Mouse (Mus musculus): ENCODE measurements around the gene Acy3. TPM values are rescaled to one million over a fixed set of nuclear protein-coding genes. Genes with fewer than 3 reads are reported as not detected.
"Not testable (repeated sequence)": the region's sequence is repeated elsewhere in the genome, so short reads cannot be mapped to it uniquely, and the experiment has no call there.

Acy3 gene
- polyA plus RNA-seq, 1 experiment from 2014 or later: 3.2 TPM

GRCm38 (mm10) chr19:3957296-3958036, 28.9 kb upstream of the Acy3 start:
- H3K9ac ChIP-seq; H3K27ac ChIP-seq; H3K4me3 ChIP-seq; H3K36me3 ChIP-seq; H3K4me2 ChIP-seq (replicated peaks); ATAC-seq (ENCODE audit: low FRiP score, low read depth); H3K27me3 ChIP-seq (replicated peaks); H3K9me3 ChIP-seq; H3K4me1 ChIP-seq: not testable (repeated sequence)
- 81% methylated on average over 5 of the region's 5 CpGs for WGBS

GRCm38 (mm10) chr19:3958470-3958869, 27.9 kb upstream of the Acy3 start, which contains the start of gene Aldh3b3:
Aldh3b3 (plus strand) TSS chr19:3958645.
- Histone ChIP-seq H3K27me3 (replicated peaks) (no peaks in the 10 kb centered on the region), H3K9me3 (no peaks in the 10 kb centered on the region), H3K36me3 (no peaks in the 10 kb centered on the region), H3K4me3 (no peak within 1 kb of the TSS), H3K4me1 (no peaks in the 10 kb centered on the region), H3K9ac (no peak within 1 kb of the TSS), H3K4me2 (replicated peaks) (no peak within 1 kb of the TSS), H3K27ac (no peak within 1 kb of the TSS)
- no peak for ATAC-seq (ENCODE audit: low FRiP score, low read depth)
- WGBS: 79% methylated on average over 4 of the region's 4 CpGs

GRCm38 (mm10) chr19:3959030-3959429, 27.3 kb upstream of the Acy3 start:
- Histone ChIP-seq H3K36me3 (no peaks in the 10 kb centered on the region), H3K4me3 (no peak overlapping the region), H3K9me3 (no peaks in the 10 kb centered on the region), H3K4me1 (no peaks in the 10 kb centered on the region), H3K27me3 (replicated peaks) (no peaks in the 10 kb centered on the region), H3K9ac (no peak overlapping the region), H3K4me2 (replicated peaks) (no peak overlapping the region), H3K27ac (no peak overlapping the region)
- ATAC-seq (ENCODE audit: low FRiP score, low read depth): no peak

GRCm38 (mm10) chr19:3960211-3960610, 26.2 kb upstream of the Acy3 start:
- Histone ChIP-seq H3K27me3 (replicated peaks) (no peaks in the 10 kb centered on the region), H3K4me1 (no peaks in the 10 kb centered on the region), H3K27ac (no peak overlapping the region), H3K36me3 (no peaks in the 10 kb centered on the region), H3K4me3 (no peak overlapping the region), H3K9ac (no peak overlapping the region), H3K9me3 (no peaks in the 10 kb centered on the region), H3K4me2 (replicated peaks) (no peak overlapping the region)
- 87% methylated on average over 5 of the region's 5 CpGs for WGBS
- no peak for ATAC-seq (ENCODE audit: low FRiP score, low read depth)

DNA sequence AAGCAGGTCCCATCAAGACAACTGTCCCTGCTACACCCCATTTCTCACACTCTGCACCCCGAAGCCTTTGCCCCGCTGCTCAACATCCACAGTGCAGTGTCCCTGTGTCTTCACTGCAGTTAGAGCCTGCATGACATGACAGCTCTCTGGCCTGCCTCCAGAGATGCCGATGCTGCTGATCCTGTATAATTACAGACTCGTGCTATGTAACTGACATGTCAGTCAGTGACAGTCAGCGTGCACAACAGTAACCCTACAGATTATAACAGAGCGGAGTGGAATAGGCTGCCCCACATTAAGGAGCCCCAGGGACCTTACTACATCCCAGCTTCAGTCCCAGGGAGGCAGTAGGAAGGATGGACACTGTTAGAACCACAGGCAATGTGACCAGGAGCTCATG, 24.6 kb upstream of the Acy3 start:
- 89% methylated on average over 6 of the region's 6 CpGs for WGBS
- not testable (repeated sequence) for H3K27ac ChIP-seq; H3K4me2 ChIP-seq (replicated peaks); H3K4me1 ChIP-seq; H3K4me3 ChIP-seq; H3K9me3 ChIP-seq; H3K9ac ChIP-seq; ATAC-seq (ENCODE audit: low FRiP score, low read depth); H3K36me3 ChIP-seq; H3K27me3 ChIP-seq (replicated peaks)

- no peaks in the 10 kb centered on the region for H3K36me3 ChIP-seq
- no peaks in the 10 kb centered on the region for H3K9me3 ChIP-seq
- H3K27ac ChIP-seq: no peak overlapping the region
- 22% methylated on average over 2 of the region's 2 CpGs for WGBS
- ATAC-seq (ENCODE audit: low FRiP score, low read depth): no peak
- no peaks in the 10 kb centered on the region for H3K27me3 ChIP-seq (replicated peaks)
- H3K9ac ChIP-seq: no peak overlapping the region
- H3K4me2 ChIP-seq (replicated peaks): no peak overlapping the region
- no peak overlapping the region for H3K4me3 ChIP-seq
- H3K4me1 ChIP-seq: no peaks in the 10 kb centered on the region
Measured at GRCm38 (mm10) chr19:3962469-3962868, 23.9 kb upstream of the Acy3 start.

DNA sequence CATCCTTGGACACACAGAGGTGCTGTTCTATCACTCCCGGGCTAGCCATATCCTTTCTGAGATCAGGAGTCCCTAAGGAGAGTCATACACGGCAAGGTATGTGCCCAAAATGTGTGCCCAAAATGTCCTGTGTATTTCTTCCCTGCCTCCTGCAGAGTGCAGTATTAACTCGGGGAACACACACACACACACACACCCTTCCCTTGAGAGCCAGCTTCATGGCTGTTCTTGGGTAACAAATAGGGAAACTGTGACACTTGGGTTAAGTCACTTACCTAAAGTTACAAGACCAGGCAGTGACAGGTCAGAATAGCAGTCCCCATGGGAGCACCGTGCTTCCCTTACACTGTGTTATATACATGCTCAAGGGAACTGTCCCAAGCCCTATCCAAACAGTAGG, 22.3 kb upstream of the Acy3 start:
- Histone ChIP-seq H3K36me3 (no peaks in the 10 kb centered on the region), H3K4me1 (no peaks in the 10 kb centered on the region), H3K4me3 (no peak overlapping the region), H3K27me3 (replicated peaks) (no peaks in the 10 kb centered on the region), H3K27ac (no peak overlapping the region), H3K4me2 (replicated peaks) (no peak overlapping the region), H3K9ac (no peak overlapping the region), H3K9me3 (no peaks in the 10 kb centered on the region)
- 76% methylated on average over 4 of the region's 4 CpGs for WGBS
- no peak for ATAC-seq (ENCODE audit: low FRiP score, low read depth)

GRCm38 (mm10) chr19:3966330-3967075, 19.9 kb upstream of the Acy3 start:
- 73% methylated on average over 11 of the region's 11 CpGs for WGBS
- no peak for ATAC-seq (ENCODE audit: low FRiP score, low read depth)

DNA sequence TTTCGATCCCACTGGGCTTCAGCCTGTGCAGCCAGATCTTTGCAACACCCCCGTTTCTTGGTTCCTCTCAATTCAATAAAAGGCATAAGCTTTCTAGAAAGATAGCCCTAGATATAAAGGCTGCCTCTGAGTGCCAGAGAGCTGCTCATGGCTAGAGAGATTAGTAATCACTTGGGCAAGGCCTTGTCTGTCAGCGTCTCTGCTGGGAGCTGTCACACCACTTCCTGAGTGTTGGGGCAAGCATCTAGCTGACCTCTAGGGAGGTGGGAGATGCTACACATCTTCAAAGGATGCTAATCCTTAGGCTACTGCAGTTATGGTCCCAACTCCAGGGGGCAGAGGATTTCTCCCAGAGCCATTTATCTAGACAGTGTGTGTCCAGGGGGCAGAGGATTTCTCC, 19.1 kb upstream of the Acy3 start:
- Histone ChIP-seq H3K4me1 (no peaks in the 10 kb centered on the region), H3K4me3 (no peak overlapping the region), H3K27me3 (replicated peaks) (0 out of 2 replicates have a peak, but pooled peaks cover 3% of the 10 kb centered on the region), H3K36me3 (no peaks in the 10 kb centered on the region), H3K4me2 (replicated peaks) (no peak overlapping the region), H3K9me3 (no peaks in the 10 kb centered on the region), H3K9ac (no peak overlapping the region), H3K27ac (no peak overlapping the region)
- no peak for ATAC-seq (ENCODE audit: low FRiP score, low read depth)
- WGBS: 73% methylated on average over 3 of the region's 3 CpGs

More at GRCm38 (mm10) chr19:3966330-3967075, 19.9 kb upstream of the Acy3 start:
- Histone ChIP-seq H3K27me3 (replicated peaks) (0 out of 2 replicates have a peak, but pooled peaks cover 3% of the 10 kb centered on the region), H3K36me3 (no peaks in the 10 kb centered on the region), H3K27ac (no peak overlapping the region), H3K9me3 (no peaks in the 10 kb centered on the region), H3K4me2 (replicated peaks) (no peak overlapping the region), H3K9ac (no peak overlapping the region), H3K4me1 (no peaks in the 10 kb centered on the region), H3K4me3 (no peak overlapping the region)

GRCm38 (mm10) chr19:3972229-3972628, 14.1 kb upstream of the Acy3 start, which contains the start of gene Aldh3b2:
Aldh3b2 (plus strand) TSS chr19:3972328.
- WGBS: 58% methylated on average over 9 of the region's 9 CpGs
- Histone ChIP-seq H3K36me3 (no peaks in the 10 kb centered on the region), H3K27ac (no peak within 1 kb of the TSS), H3K4me2 (replicated peaks) (no peak within 1 kb of the TSS), H3K4me3 (no peak within 1 kb of the TSS), H3K27me3 (replicated peaks) (0 out of 2 replicates have a peak, but pooled peaks cover 3% of the 10 kb centered on the region), H3K9ac (no peak within 1 kb of the TSS), H3K9me3 (no peaks in the 10 kb centered on the region), H3K4me1 (no peaks in the 10 kb centered on the region)
- no peak for ATAC-seq (ENCODE audit: low FRiP score, low read depth)

DNA sequence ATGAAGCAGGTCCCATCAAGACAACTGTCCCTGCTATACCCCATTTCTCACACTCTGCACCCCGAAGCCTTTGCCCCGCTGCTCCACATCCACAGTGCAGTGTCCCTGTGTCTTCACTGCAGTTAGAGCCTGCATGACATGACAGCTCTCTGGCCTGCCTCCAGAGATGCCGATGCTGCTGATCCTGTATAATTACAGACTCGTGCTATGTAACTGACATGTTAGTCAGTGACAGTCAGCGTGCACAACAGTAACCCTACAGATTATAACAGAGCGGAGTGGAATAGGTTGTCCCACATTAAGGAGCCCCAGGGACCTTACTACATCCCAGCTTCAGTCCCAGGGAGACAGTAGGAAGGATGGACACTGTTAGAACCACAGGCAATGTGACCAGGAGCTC, 11.8 kb upstream of the Acy3 start:
- H3K9ac ChIP-seq; H3K4me3 ChIP-seq; H3K4me1 ChIP-seq; H3K4me2 ChIP-seq (replicated peaks); H3K27ac ChIP-seq; ATAC-seq (ENCODE audit: low FRiP score, low read depth); H3K36me3 ChIP-seq; H3K9me3 ChIP-seq; H3K27me3 ChIP-seq (replicated peaks): not testable (repeated sequence)
- WGBS: 94% methylated on average over 6 of the region's 6 CpGs

DNA sequence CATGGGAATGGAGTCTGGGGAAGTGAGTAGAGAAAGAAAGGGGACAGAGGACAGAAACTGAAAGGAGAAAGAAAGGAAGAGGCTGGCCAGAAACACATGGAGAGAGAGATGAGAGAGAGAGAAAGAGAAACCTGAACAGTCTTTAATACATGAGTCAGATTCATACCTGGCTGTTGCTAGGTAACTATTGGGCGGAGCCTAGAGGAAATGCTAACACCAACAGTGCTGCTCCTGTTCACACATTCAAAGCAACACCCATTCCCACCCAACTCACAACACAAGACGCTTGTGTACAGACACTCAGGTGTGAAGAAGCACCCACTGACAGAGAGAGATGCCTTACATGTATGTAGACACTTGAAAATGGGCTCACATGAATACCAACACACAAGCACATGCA, 10.5 kb upstream of the Acy3 start:
- H3K9ac ChIP-seq: no peak overlapping the region
- H3K27ac ChIP-seq: no peak overlapping the region
- H3K9me3 ChIP-seq: no peaks in the 10 kb centered on the region
- H3K4me2 ChIP-seq (replicated peaks): no peak overlapping the region
- no peak overlapping the region for H3K4me3 ChIP-seq
- H3K36me3 ChIP-seq: no peaks in the 10 kb centered on the region
- ATAC-seq (ENCODE audit: low FRiP score, low read depth): no peak
- H3K4me1 ChIP-seq: no peaks in the 10 kb centered on the region
- 80% methylated on average over 2 of the region's 2 CpGs for WGBS
- H3K27me3 ChIP-seq (replicated peaks): no peaks in the 10 kb centered on the region

Measured in neural tube, embryonic 12.5 days (tissue).